Mouse (Mus musculus) megakaryocyte, embryonic 14.5 days (primary cell): ENCODE data around the gene Dars2. TPM values are rescaled to one million over a fixed set of nuclear protein-coding genes. Genes with fewer than 3 reads are reported as not detected.

Source experiments
- H3K27me3 ChIP-seq: replicated peaks from 2 replicates; pipeline ENCODE3; 2012; ENCODE audit warnings: inconsistent platforms
- H3K36me3 ChIP-seq: replicated peaks from 2 replicates; pipeline ENCODE3; 2012; ENCODE audit warnings: low read length, inconsistent platforms, mixed read lengths
- H3K4me1 ChIP-seq: 2 replicates; pipeline ENCODE4 v1.6.1; 2012; ENCODE audit warnings: inconsistent platforms
- H3K4me3 ChIP-seq: replicated peaks from 2 replicates; pipeline ENCODE3; 2012; ENCODE audit warnings: moderate library complexity, mild to moderate bottlenecking, inconsistent platforms
- H3K9me3 ChIP-seq: 2 replicates; pipeline ENCODE4 v1.6.1; 2012; ENCODE audit warnings: inconsistent platforms
- FLI1 ChIP-seq: IDR thresholded peaks from 2 replicates; pipeline ENCODE4 v1.6.1; 2012; ENCODE audit warnings: low read length, inconsistent platforms, mixed read lengths
- GATA1 ChIP-seq: IDR thresholded peaks from 3 replicates; pipeline ENCODE4 v1.6.1; 2012; ENCODE audit warnings: mixed read lengths, low read length, inconsistent platforms, borderline replicate concordance
- polyA plus RNA-seq: library from polyadenylated mRNA; stranded (reverse); fragments of >175 nt; gene quantifications from 2 replicates; pipeline ENCODE4 v1.2.3, GENCODE M21; 2012; ENCODE audit warnings: low replicate concordance; ENCODE audit not compliant: insufficient read depth

Dars2 gene
- 0.46 TPM in 1 of 2 replicates, not detected in the other for polyA plus RNA-seq

GRCm38 (mm10) chr1:161070352-161071271, at the start of gene Dars2, which contains the start of gene Cenpl:
TSS of gene Dars2 (minus strand) at chr1:161070658.
TSS of gene Cenpl (plus strand) at chr1:161070713.
- TF ChIP-seq GATA1 (no peak), FLI1 (no peak)

GRCm38 (mm10) chr1:161114591-161114990, 44.1 kb upstream of the Dars2 start:
- no peaks in the 10 kb centered on the region for H3K9me3 ChIP-seq

More at GRCm38 (mm10) chr1:161070352-161071271, at the start of gene Dars2, which contains the start of gene Cenpl:
- Histone ChIP-seq H3K4me1 (peaks cover 45% of the 10 kb centered on the region), H3K27me3 (no peaks in the 10 kb centered on the region), H3K36me3 (peaks cover 28% of the 10 kb centered on the region), H3K9me3 (no peaks in the 10 kb centered on the region), H3K4me3 (peak within 1 kb of the TSS; percentile 95)

DNA sequence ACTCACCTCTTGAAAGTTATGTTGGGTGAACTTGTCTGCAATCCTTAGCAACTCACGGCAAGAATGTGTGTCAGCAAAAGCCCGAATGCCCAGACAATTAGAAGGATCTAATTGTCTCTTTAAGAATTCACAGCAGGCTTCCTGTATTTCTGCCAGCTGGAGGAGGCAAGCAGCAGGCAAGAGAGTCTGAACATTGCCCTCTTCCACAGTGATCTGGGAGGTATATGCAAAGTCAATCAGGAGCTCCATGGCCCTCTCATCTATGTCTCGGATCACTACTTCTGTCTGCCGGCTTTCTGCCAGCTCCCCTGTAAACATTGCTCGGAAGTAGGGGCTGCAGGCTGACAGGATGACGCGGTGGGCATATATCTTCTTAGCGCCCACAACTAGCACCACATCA, 38.8 kb upstream of the Dars2 start:
- Histone ChIP-seq H3K27me3 (no peaks in the 10 kb centered on the region), H3K36me3 (peaks cover 68% of the 10 kb centered on the region), H3K9me3 (no peaks in the 10 kb centered on the region), H3K4me1 (peaks cover 21% of the 10 kb centered on the region), H3K4me3 (no peak overlapping the region)
- no peak for TF ChIP-seq GATA1
- TF ChIP-seq FLI1, result no peak

More at GRCm38 (mm10) chr1:161114591-161114990, 44.1 kb upstream of the Dars2 start:
- TF ChIP-seq GATA1 (no peak), FLI1 (no peak)
- Histone ChIP-seq H3K4me1 (peaks cover 45% of the 10 kb centered on the region), H3K36me3 (peaks cover 24% of the 10 kb centered on the region), H3K27me3 (no peaks in the 10 kb centered on the region), H3K4me3 (no peak overlapping the region)

- TF ChIP-seq GATA1 (no peak), FLI1 (no peak)
- Histone ChIP-seq H3K27me3 (no peaks in the 10 kb centered on the region), H3K36me3 (peaks cover 83% of the 10 kb centered on the region), H3K9me3 (no peaks in the 10 kb centered on the region), H3K4me3 (no peak overlapping the region), H3K4me1 (peaks cover 21% of the 10 kb centered on the region)
These were observed 33.4 kb upstream of the Dars2 start for GRCm38 (mm10) chr1:161103842-161104241.

- Histone ChIP-seq H3K4me1 (peaks cover 14% of the 10 kb centered on the region), H3K36me3 (peaks cover 82% of the 10 kb centered on the region), H3K9me3 (no peaks in the 10 kb centered on the region), H3K27me3 (no peaks in the 10 kb centered on the region), H3K4me3 (no peak overlapping the region)
- no peak; the same call in 2 of the 3 replicates for TF ChIP-seq GATA1
- no peak for TF ChIP-seq FLI1
These were observed 29.4 kb upstream of the Dars2 start for GRCm38 (mm10) chr1:161099721-161100405.

- TF ChIP-seq FLI1, result no peak
- Histone ChIP-seq H3K4me3 (peak overlapping the region; percentile 17), H3K27me3 (no peaks in the 10 kb centered on the region), H3K9me3 (no peaks in the 10 kb centered on the region), H3K36me3 (peaks cover 53% of the 10 kb centered on the region), H3K4me1 (peaks cover 47% of the 10 kb centered on the region)
These were observed 6.8 kb upstream of the Dars2 start for GRCm38 (mm10) chr1:161077243-161077642.

- H3K9me3 ChIP-seq, result no peaks in the 10 kb centered on the region
- H3K27me3 ChIP-seq, result no peaks in the 10 kb centered on the region
- H3K4me3 ChIP-seq, result peak overlapping the region; percentile 88
- peaks cover 55% of the 10 kb centered on the region for H3K4me1 ChIP-seq
- no peak for TF ChIP-seq GATA1
- TF ChIP-seq FLI1, result no peak
- H3K36me3 ChIP-seq, result peaks cover 45% of the 10 kb centered on the region
These were observed 5.8 kb upstream of the Dars2 start for GRCm38 (mm10) chr1:161076238-161076637.

DNA sequence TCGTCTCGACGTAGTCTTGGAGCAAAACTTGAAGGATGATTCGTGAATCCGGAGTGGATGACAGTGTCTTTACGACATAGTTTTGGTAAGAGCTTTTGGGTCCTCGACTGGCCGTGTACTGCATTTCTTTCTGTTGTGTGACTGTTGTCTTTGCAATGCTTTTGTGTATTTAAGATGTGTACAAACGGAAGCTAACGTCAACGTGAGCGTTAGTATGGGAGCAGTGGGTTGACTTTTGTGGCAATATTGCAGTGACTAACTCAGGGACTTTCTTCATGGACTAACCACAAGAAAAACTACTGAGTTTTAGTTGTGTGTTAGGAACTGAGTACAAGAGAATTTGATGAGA, 788 bp upstream of the Dars2 start:
- no peaks in the 10 kb centered on the region for H3K9me3 ChIP-seq
- TF ChIP-seq FLI1 (no peak), GATA1 (no peak)
- peak overlapping the region; percentile 95 for H3K4me3 ChIP-seq
- H3K4me1 ChIP-seq, result peaks cover 50% of the 10 kb centered on the region
- H3K36me3 ChIP-seq, result peaks cover 24% of the 10 kb centered on the region
- no peaks in the 10 kb centered on the region for H3K27me3 ChIP-seq

- no peak overlapping the region for H3K4me3 ChIP-seq
- no peaks in the 10 kb centered on the region for H3K27me3 ChIP-seq
- no peak for TF ChIP-seq FLI1
- TF ChIP-seq GATA1, result no peak
- no peaks in the 10 kb centered on the region for H3K9me3 ChIP-seq
- peaks cover 78% of the 10 kb centered on the region for H3K36me3 ChIP-seq
- H3K4me1 ChIP-seq, result no peaks in the 10 kb centered on the region
These were observed 7.1 kb downstream of the Dars2 start for GRCm38 (mm10) chr1:161063351-161063750.
